Mouse (Mus musculus): ENCODE measurements around the gene Nav3. TPM values are rescaled to one million over a fixed set of nuclear protein-coding genes. Genes with fewer than 3 reads are reported as not detected.

Gene Nav3
- polyA plus RNA-seq, 1 experiment from 2014 or later: 1.2 TPM

- no peaks in the 10 kb centered on the region for H3K27me3 ChIP-seq (ENCODE audit: control insufficient read depth, insufficient read depth, low read depth, low read length)
- H3K9me3 ChIP-seq (ENCODE audit: control insufficient read depth, low read length): no peaks in the 10 kb centered on the region
- H3K4me1 ChIP-seq (replicated peaks; ENCODE audit: control insufficient read depth, insufficient read depth, low read length): no peaks in the 10 kb centered on the region
- no peak overlapping the region for H3K9ac ChIP-seq (ENCODE audit: low read length)
- no peak overlapping the region for H3K4me2 ChIP-seq (ENCODE audit: low read depth, low read length)
- H3K36me3 ChIP-seq (ENCODE audit: control insufficient read depth, insufficient read depth, low read length): no peaks in the 10 kb centered on the region
- 62% methylated on average over 16 of the region's 16 CpGs for whole genome bisulfite sequencing
- H3K27ac ChIP-seq (ENCODE audit: low read length): no peak overlapping the region
- no peak overlapping the region for H3K4me3 ChIP-seq (ENCODE audit: low read length)
- no peak for ATAC-seq (ENCODE audit: low read depth)
These were observed 818.3 kb downstream of the Nav3 start for GRCm38 (mm10) chr10:109637702-109638101.
